Mouse (Mus musculus): ENCODE results near the gene Olfr1047. TPM values are rescaled to one million over a fixed set of nuclear protein-coding genes. Genes with fewer than 3 reads are reported as not detected.
"Not testable (repeated sequence)": the region's sequence is repeated elsewhere in the genome, so short reads cannot be mapped to it uniquely, and the experiment has no call there.

The Olfr1047 gene
- not detected for total RNA-seq (2022)

- no peak for DNase-seq (ENCODE audit: low spot score in 2 of 2)
Measured at GRCm38 (mm10) chr2:86231301-86231700, at the start of gene Olfr1047. Gene Olfr1047, minus strand, starts transcription at chr2:86231401.

- DNase-seq (ENCODE audit: low spot score in 2 of 2): not testable (repeated sequence)
Measured at GRCm38 (mm10) chr2:86278988-86279387, 47.8 kb upstream of the Olfr1047 start, which contains the start of gene Olfr1051. Gene Olfr1051, minus strand, starts transcription at chr2:86279088.

GRCm38 (mm10) chr2:86258228-86258627 is 27.0 kb upstream of the Olfr1047 start, which contains the start of gene Olfr1049:
Gene Olfr1049, minus strand, starts transcription at chr2:86258328.
- not testable (repeated sequence) for DNase-seq (ENCODE audit: low spot score in 2 of 2)

GRCm38 (mm10) chr2:86240189-86240588 is 9.0 kb upstream of the Olfr1047 start, which contains the start of gene Olfr1048:
Gene Olfr1048, minus strand, starts transcription at chr2:86240289.
- no peak for DNase-seq (ENCODE audit: low spot score in 2 of 2)

GRCm38 (mm10) chr2:86219214-86219613 is 12.0 kb downstream of the Olfr1047 start, which contains the start of gene Olfr1046:
Gene Olfr1046, minus strand, starts transcription at chr2:86219314.
- DNase-seq (ENCODE audit: low spot score in 2 of 2): no peak

- no peak for DNase-seq (ENCODE audit: low spot score in 2 of 2)
Measured at GRCm38 (mm10) chr2:86202909-86203308, 28.3 kb downstream of the Olfr1047 start, which contains the start of gene Olfr1045. Gene Olfr1045, minus strand, starts transcription at chr2:86203009.

GRCm38 (mm10) chr2:86195863-86196262 is 35.3 kb downstream of the Olfr1047 start:
- no peak for DNase-seq (ENCODE audit: low spot score in 2 of 2)

GRCm38 (mm10) chr2:86185583-86185982 is 45.6 kb downstream of the Olfr1047 start, which contains the start of gene Olfr52:
Gene Olfr52, minus strand, starts transcription at chr2:86185683.
- DNase-seq (ENCODE audit: low spot score in 2 of 2): no peak

- no peak for DNase-seq (ENCODE audit: low spot score in 2 of 2)
Measured at GRCm38 (mm10) chr2:86179950-86180349, 51.3 kb downstream of the Olfr1047 start.

GRCm38 (mm10) chr2:86177720-86178119 is 53.5 kb downstream of the Olfr1047 start, which contains the start of gene Olfr1044:
Gene Olfr1044, minus strand, starts transcription at chr2:86177820.
- no peak for DNase-seq (ENCODE audit: low spot score in 2 of 2)

Other genes with a start within 250 kb of the Olfr1047 start
- gene Olfr1031, start 241.1 kb downstream of the Olfr1047 start, total RNA-seq (2022): not detected
- not detected for gene Olfr1032, start 225.9 kb downstream of the Olfr1047 start, total RNA-seq (2022)
- gene Olfr1033, start 210.8 kb downstream of the Olfr1047 start, total RNA-seq (2022): not detected
- gene Olfr1034, start 185.5 kb downstream of the Olfr1047 start, total RNA-seq (2022): not detected
- not detected for gene Olfr1036, start 157.4 kb downstream of the Olfr1047 start, total RNA-seq (2022)
- gene Olfr1037, start 144.0 kb downstream of the Olfr1047 start, total RNA-seq (2022): not detected
- gene Olfr1039, start 95.5 kb downstream of the Olfr1047 start, total RNA-seq (2022): not detected
- gene Olfr1040, start 84.7 kb downstream of the Olfr1047 start, total RNA-seq (2022): not detected
- gene Olfr1042, start 69.6 kb downstream of the Olfr1047 start, total RNA-seq (2022): not detected
- not detected for gene Olfr1043, start 63.9 kb downstream of the Olfr1047 start, total RNA-seq (2022)
- not detected for gene Olfr1044, start 53.6 kb downstream of the Olfr1047 start, total RNA-seq (2022)
- not detected for gene Olfr52, start 45.7 kb downstream of the Olfr1047 start, total RNA-seq (2022)
- gene Olfr1045, start 28.4 kb downstream of the Olfr1047 start, total RNA-seq (2022): not detected
- gene Olfr1046, start 12.1 kb downstream of the Olfr1047 start, total RNA-seq (2022): not detected
- gene Olfr1048, start 8.9 kb upstream of the Olfr1047 start, total RNA-seq (2022): not detected
- not detected for gene Olfr1049, start 26.9 kb upstream of the Olfr1047 start, total RNA-seq (2022)
- not detected for gene Olfr1051, start 47.7 kb upstream of the Olfr1047 start, total RNA-seq (2022)
- not detected for gene Olfr1052, start 61.1 kb upstream of the Olfr1047 start, total RNA-seq (2022)
- not detected for gene Olfr1053, start 83.9 kb upstream of the Olfr1047 start, total RNA-seq (2022)
- not detected for gene Olfr1054, start 104.0 kb upstream of the Olfr1047 start, total RNA-seq (2022)
- not detected for gene Olfr1055, start 118.9 kb upstream of the Olfr1047 start, total RNA-seq (2022)
- gene Olfr1056, start 131.1 kb upstream of the Olfr1047 start, total RNA-seq (2022): not detected
- not detected for gene Olfr1057, start 147.0 kb upstream of the Olfr1047 start, total RNA-seq (2022)
- gene Olfr1058, start 157.2 kb upstream of the Olfr1047 start, total RNA-seq (2022): not detected
- gene Olfr1061, start 182.6 kb upstream of the Olfr1047 start, total RNA-seq (2022): not detected
- gene Olfr1062, start 195.3 kb upstream of the Olfr1047 start, total RNA-seq (2022): not detected
- not detected for gene Olfr1065, start 219.2 kb upstream of the Olfr1047 start, total RNA-seq (2022)
- not detected for gene Olfr1066, start 224.9 kb upstream of the Olfr1047 start, total RNA-seq (2022)

Data from left cerebral cortex, adult 8-10 months (tissue).